Mouse (Mus musculus) C2C12 (cell line): ENCODE results near the gene Map2k1. TPM values are rescaled to one million over a fixed set of nuclear protein-coding genes. Genes with fewer than 3 reads are reported as not detected.
"Not testable (repeated sequence)": the region's sequence is repeated elsewhere in the genome, so short reads cannot be mapped to it uniquely, and the experiment has no call there.

ENCODE experiments used
- H3K27me3 ChIP-seq: one replicate; pipeline ENCODE4 v1.6.1; 2011; ENCODE audit not compliant: control insufficient read depth, insufficient read depth, insufficient read length
- H3K36me3 ChIP-seq: one replicate; pipeline ENCODE4 v1.6.1; 2011; ENCODE audit not compliant: control insufficient read depth, insufficient read depth
- H3K4me3 ChIP-seq: one replicate; pipeline ENCODE4 v1.5.1; 2011; ENCODE audit warnings: mild to moderate bottlenecking, control low read depth; ENCODE audit not compliant: poor library complexity, insufficient read depth, severe bottlenecking
- H3K79me2 ChIP-seq: one replicate; pipeline ENCODE4 v1.6.1; 2011; ENCODE audit not compliant: control insufficient read depth, insufficient read depth
- H3K79me3 ChIP-seq: one replicate; pipeline ENCODE4 v1.6.1; 2011; ENCODE audit warnings: low read depth, control low read depth
- H3ac ChIP-seq: one replicate; pipeline ENCODE3; 2011; ENCODE audit warnings: low read depth; ENCODE audit not compliant: control insufficient read depth, insufficient read length
- CEBPB ChIP-seq: IDR thresholded peaks from one replicate; pipeline ENCODE4 v1.6.1; 2011; ENCODE audit warnings: low read depth, mild to moderate bottlenecking, control low read depth, moderate library complexity
- CTCF ChIP-seq: IDR thresholded peaks from one replicate; pipeline ENCODE4 v1.5.1; 2011; ENCODE audit not compliant: control insufficient read depth, insufficient read depth, insufficient read length
- FOSL1 ChIP-seq: IDR thresholded peaks from one replicate; pipeline ENCODE4 v1.8.0; 2011; ENCODE audit warnings: mild to moderate bottlenecking, low read length; ENCODE audit not compliant: poor library complexity, insufficient read depth, severe bottlenecking
- MAX ChIP-seq: IDR thresholded peaks from one replicate; pipeline ENCODE4 v1.6.1; 2011; ENCODE audit warnings: mild to moderate bottlenecking, control low read depth
- MYOD1 ChIP-seq: IDR thresholded peaks from one replicate; pipeline ENCODE4 v1.6.1; 2011; ENCODE audit warnings: low read depth; ENCODE audit not compliant: control insufficient read depth, insufficient read length
- MYOG ChIP-seq: IDR thresholded peaks from one replicate; pipeline ENCODE4 v1.6.1; 2011; ENCODE audit not compliant: control insufficient read depth, insufficient read length; ENCODE audit errors: extremely low read depth
- USF1 ChIP-seq: IDR thresholded peaks from one replicate; pipeline ENCODE4 v1.6.1; 2011; ENCODE audit warnings: low read depth, mild to moderate bottlenecking, control low read depth, moderate library complexity
- long read RNA-seq, 2 experiments: library from polyadenylated mRNA; unstranded; transcript quantifications; one replicate each; pipeline ENCODE4 v2.0.0; 2019 to 2020
- polyA plus RNA-seq: library from polyadenylated mRNA; unstranded; fragments of >200 nt; fragmentation: generic; extraction: Trizol; gene quantifications from one replicate; pipeline ENCODE4 v1.2.1, GENCODE M21; 2012; ENCODE audit warnings: missing spikeins

The Map2k1 gene
- polyA plus RNA-seq, result 40.8 TPM
- long read RNA-seq, experiment 1, transcript Map2k1-201 (11 exons, 2,436 nt), result major isoform, 64 of 73 reads
- long read RNA-seq, experiment 1, partial matches to known transcripts, result 0 of 73 reads
- long read RNA-seq, experiment 1, other reads (novel, unspliced or antisense), result 9 of 73 reads
- long read RNA-seq, experiment 2, transcript Map2k1-201 (11 exons, 2,436 nt), result major isoform, 636 of 658 reads
- long read RNA-seq, experiment 2, partial matches to known transcripts, result 3 of 658 reads
- long read RNA-seq, experiment 2, other reads (novel, unspliced or antisense), result 19 of 658 reads

DNA sequence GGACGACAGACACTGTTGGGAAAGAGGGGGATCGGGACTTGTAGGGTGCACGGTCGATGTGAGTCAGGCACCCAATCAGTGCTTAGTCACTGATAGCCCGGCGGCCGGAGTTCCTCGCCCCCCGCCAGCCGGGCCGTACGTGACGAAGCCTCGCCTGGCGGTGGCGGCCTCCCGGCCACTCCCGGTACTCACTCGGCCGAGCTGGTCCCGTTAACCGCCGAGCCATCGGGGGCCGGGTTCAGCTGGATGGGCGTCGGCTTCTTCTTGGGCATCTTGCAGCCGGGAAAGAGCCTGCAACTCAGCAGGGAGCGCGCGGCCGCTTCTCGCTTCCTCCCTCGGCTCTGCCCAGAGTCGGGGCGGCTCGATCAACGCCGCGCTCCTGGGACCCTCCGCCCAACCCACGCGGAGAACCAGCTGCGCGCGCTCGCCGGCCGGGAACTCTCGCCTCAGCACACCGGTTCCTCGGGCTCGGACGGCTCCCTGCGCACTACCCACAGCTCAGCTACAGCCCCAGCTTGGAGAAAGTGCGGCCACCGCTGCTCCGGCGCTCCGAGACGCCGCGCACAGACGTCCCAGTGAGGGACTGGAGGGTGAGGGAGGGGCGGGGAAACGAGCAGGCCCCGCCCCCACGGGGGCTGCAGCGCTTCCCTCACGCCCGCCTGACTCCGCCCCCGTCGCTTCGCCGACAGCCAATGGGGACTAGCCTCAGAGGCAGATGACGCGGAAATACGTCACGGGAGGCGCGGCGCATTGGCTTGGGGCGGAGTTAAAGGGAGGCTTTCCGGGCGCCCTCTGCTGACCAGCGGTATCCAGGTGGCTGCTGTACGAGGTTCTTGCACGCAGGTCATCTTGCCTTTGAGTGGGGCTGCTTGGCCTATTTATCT is at the start of gene Map2k1:
Gene Map2k1, minus strand, starts transcription at position 611 of the 884 bp plus-strand sequence.
- Histone ChIP-seq H3K79me3 (peaks cover 31% of the 10 kb centered on the region), H3K4me3 (peak within 1 kb of the TSS; percentile 64), H3ac (peak within 1 kb of the TSS; percentile 85), H3K36me3 (peaks cover 4% of the 10 kb centered on the region), H3K79me2 (peaks cover 49% of the 10 kb centered on the region), H3K27me3 (no peaks in the 10 kb centered on the region)
- TF ChIP-seq USF1, result peak; percentile 81
- TF ChIP-seq MYOG, result no peak
- TF ChIP-seq CTCF, result peak; percentile 73

DNA sequence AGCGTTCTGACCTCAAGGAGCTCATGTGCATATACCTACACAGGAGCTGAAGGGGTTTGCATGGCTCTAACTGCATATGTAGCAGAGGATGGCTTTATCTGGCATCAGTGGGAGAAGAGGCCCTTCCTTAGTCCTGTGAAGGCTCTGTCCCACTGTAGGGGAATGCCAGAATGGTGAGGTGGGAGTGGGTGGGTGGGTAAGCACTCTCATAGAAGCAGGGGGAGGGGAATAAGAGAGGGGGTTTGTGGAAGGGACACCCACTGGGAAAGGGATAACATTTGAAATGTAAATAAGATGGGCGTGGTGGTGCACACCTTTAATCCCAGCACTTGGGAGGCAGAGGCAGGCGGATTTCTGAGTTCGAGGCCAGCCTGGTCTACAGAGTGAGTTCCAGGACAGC is 49.7 kb upstream of the Map2k1 start:
- not testable (repeated sequence) for H3K4me3 ChIP-seq, H3K79me2 ChIP-seq, H3K79me3 ChIP-seq, H3ac ChIP-seq, H3K27me3 ChIP-seq
- H3K36me3 ChIP-seq, result peaks cover 67% of the 10 kb centered on the region

DNA sequence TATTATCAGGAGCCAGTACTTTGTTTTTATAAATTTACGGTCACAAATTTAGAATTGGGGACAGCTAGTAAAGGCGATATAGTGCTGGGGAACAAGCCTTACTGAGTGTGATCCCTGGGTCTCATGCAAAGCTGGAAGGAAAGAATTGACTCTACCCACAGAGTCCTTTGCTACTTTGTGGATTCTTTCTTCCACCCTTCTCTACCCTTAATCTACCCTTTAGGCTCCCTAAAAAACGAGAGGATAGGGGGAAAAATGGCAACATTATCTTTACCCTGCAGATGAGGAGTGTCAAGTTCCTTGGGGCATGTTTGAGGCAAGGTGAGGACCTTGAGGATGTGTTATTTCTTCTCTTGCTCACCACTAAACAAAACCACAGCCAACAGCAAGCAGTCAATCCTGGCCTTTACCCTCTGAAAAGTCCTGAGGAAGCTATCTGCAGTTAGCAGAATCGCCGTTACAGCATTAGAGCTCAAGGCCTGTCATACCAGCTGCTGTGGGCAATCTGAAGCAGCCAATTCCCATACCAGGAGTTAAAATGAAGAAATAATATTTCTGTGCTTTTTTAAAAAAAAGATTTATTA is 29.1 kb upstream of the Map2k1 start:
- H3K27me3 ChIP-seq, result no peaks in the 10 kb centered on the region
- no peak for TF ChIP-seq MYOD1
- TF ChIP-seq CEBPB, result no peak
- TF ChIP-seq MYOG, result no peak
- no peak for TF ChIP-seq FOSL1
- no peak for TF ChIP-seq CTCF
- no peak for TF ChIP-seq MAX
- no peak for TF ChIP-seq USF1

GRCm38 (mm10) chr9:64281781-64282178 is 28.3 kb upstream of the Map2k1 start:
- TF ChIP-seq CTCF (no peak), MYOD1 (no peak), MAX (no peak), CEBPB (no peak), USF1 (no peak), MYOG (no peak), FOSL1 (no peak)
- peaks cover 39% of the 10 kb centered on the region for H3K79me3 ChIP-seq
- peak overlapping the region; percentile 56 for H3K4me3 ChIP-seq
- peak overlapping the region; percentile 87 for H3ac ChIP-seq
- H3K36me3 ChIP-seq, result peaks cover 9% of the 10 kb centered on the region
- no peaks in the 10 kb centered on the region for H3K27me3 ChIP-seq
- peaks cover 53% of the 10 kb centered on the region for H3K79me2 ChIP-seq

More for the DNA sequence above, 29.1 kb upstream of the Map2k1 start:
- Histone ChIP-seq H3K36me3 (peaks cover 13% of the 10 kb centered on the region), H3K79me2 (peaks cover 60% of the 10 kb centered on the region), H3K4me3 (peak overlapping the region; percentile 56), H3ac (peak overlapping the region; percentile 56), H3K79me3 (peaks cover 40% of the 10 kb centered on the region)

DNA sequence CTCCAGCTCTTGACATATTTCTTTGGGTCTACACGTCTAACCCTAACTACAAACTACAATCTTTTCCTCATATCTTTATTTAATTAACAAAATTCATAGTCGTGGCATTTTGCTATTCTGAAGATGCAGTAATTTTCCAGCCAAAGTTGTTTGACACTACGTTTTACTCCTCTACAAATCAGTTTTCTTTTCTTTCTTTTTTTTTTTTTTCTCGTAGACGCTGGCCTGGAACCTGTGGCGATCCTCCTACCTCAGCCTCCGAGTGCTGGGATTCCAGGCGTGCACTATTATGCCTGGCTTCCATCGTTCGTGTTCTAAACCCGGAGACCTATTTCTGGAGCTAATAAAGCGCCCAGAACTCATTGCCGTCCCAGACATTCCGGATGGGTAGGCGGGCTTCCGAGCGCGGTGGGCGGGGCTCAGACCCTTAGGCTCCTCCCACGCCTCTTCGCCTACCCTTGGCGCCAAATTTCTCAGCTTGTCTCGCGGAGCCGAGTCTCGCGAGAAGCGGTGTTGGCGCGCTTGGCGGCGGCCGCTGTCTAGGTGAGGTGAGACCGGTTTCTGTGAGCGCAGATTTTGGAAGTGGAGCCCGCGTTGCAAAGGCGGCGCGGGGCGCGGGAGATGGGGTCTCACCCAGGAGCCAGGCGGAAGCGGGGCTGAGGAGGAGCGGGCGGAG is 27.8 kb upstream of the Map2k1 start, which contains the start of gene Tipin:
Gene Tipin, plus strand, starts transcription at position 477 of the 676 bp plus-strand sequence.
- Histone ChIP-seq H3K79me2 (peaks cover 48% of the 10 kb centered on the region), H3K27me3 (no peaks in the 10 kb centered on the region), H3ac (peak within 1 kb of the TSS; percentile 87), H3K79me3 (peaks cover 36% of the 10 kb centered on the region), H3K4me3 (peak within 1 kb of the TSS; percentile 56), H3K36me3 (peaks cover 9% of the 10 kb centered on the region)
- TF ChIP-seq MYOG (no peak), CTCF (no peak), FOSL1 (no peak), MAX (no peak), USF1 (no peak), CEBPB (no peak), MYOD1 (no peak)
